Mouse (Mus musculus): Measurements from ENCODE around the gene Crebl2. TPM values are rescaled to one million over a fixed set of nuclear protein-coding genes. Genes with fewer than 3 reads are reported as not detected.

Gene Crebl2
- polyA plus RNA-seq, 1 experiment from 2014 or later: 1.5 TPM

- no peak overlapping the region for H3K27ac ChIP-seq (ENCODE audit: low read depth, low read length)
- no peak overlapping the region for H3K9ac ChIP-seq (ENCODE audit: low read depth, low read length)
- DNase-seq (ENCODE audit: low spot score): no peak
- no peaks in the 10 kb centered on the region; the same call in 1 of the 2 replicates for H3K4me1 ChIP-seq (replicated peaks; ENCODE audit: control insufficient read depth, insufficient read depth, low read length)
- 83% methylated on average over 16 of the region's 16 CpGs for WGBS
- no peaks in the 10 kb centered on the region for H3K36me3 ChIP-seq (ENCODE audit: control insufficient read depth, insufficient read depth, low read length)
- H3K4me3 ChIP-seq (ENCODE audit: low read depth, low read length): no peak overlapping the region
- no peaks in the 10 kb centered on the region for H3K9me3 ChIP-seq (ENCODE audit: control insufficient read depth, low read length)
- no peak overlapping the region for H3K4me2 ChIP-seq
- no peak for ATAC-seq (replicated peaks; ENCODE audit: low FRiP score)
- no peaks in the 10 kb centered on the region for H3K27me3 ChIP-seq (replicated peaks; ENCODE audit: control insufficient read depth, insufficient read depth, low read length)
Observed at GRCm38 (mm10) chr6:134855926-134856325, 26.0 kb downstream of the Crebl2 start.

DNA sequence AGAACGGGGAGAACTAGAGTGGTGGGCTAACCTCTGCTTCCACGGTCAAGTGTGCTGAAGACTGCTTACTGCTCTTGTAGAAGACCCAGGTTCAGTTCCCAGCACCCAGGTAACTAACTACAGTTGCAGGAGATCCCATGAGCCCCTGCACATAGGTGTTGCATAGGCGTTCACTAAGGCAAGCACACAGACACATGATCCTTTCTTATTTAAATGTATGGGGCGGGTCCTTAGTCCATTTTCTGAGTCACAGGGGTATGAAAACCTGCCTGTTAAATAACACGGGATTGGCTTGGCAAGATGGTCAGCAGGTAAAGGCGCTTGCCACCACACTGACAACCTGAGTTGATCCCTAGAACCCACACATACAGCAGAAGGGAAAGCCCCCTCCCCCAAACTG, 29.1 kb downstream of the Crebl2 start:
- Histone ChIP-seq H3K9me3 (ENCODE audit: control insufficient read depth, low read length) (no peaks in the 10 kb centered on the region), H3K36me3 (ENCODE audit: control insufficient read depth, insufficient read depth, low read length) (no peaks in the 10 kb centered on the region), H3K4me1 (replicated peaks; ENCODE audit: control insufficient read depth, insufficient read depth, low read length) (no peaks in the 10 kb centered on the region; the same call in 1 of the 2 replicates), H3K27ac (ENCODE audit: low read depth, low read length) (no peak overlapping the region), H3K4me2 (no peak overlapping the region), H3K4me3 (ENCODE audit: low read depth, low read length) (no peak overlapping the region), H3K27me3 (replicated peaks; ENCODE audit: control insufficient read depth, insufficient read depth, low read length) (no peaks in the 10 kb centered on the region), H3K9ac (ENCODE audit: low read depth, low read length) (no peak overlapping the region)
- 87% methylated on average over 6 of the region's 6 CpGs for WGBS
- DNase-seq (ENCODE audit: low spot score): no peak
- ATAC-seq (replicated peaks; ENCODE audit: low FRiP score): no peak

- ATAC-seq (replicated peaks; ENCODE audit: low FRiP score): no peak
- no peak overlapping the region for H3K4me3 ChIP-seq (ENCODE audit: low read depth, low read length)
- H3K27ac ChIP-seq (ENCODE audit: low read depth, low read length): no peak overlapping the region
- no peak overlapping the region for H3K9ac ChIP-seq (ENCODE audit: low read depth, low read length)
- WGBS: 69% methylated on average over 4 of the region's 4 CpGs
- H3K4me2 ChIP-seq: no peak overlapping the region
- H3K36me3 ChIP-seq (ENCODE audit: control insufficient read depth, insufficient read depth, low read length): no peaks in the 10 kb centered on the region
- no peaks in the 10 kb centered on the region for H3K9me3 ChIP-seq (ENCODE audit: control insufficient read depth, low read length)
- DNase-seq (ENCODE audit: low spot score): no peak
- H3K4me1 ChIP-seq (replicated peaks; ENCODE audit: control insufficient read depth, insufficient read depth, low read length): no peaks in the 10 kb centered on the region; the same call in 1 of the 2 replicates
- no peaks in the 10 kb centered on the region for H3K27me3 ChIP-seq (replicated peaks; ENCODE audit: control insufficient read depth, insufficient read depth, low read length)
Observed at GRCm38 (mm10) chr6:134860275-134860674, 30.3 kb downstream of the Crebl2 start.

- no peak overlapping the region for H3K27ac ChIP-seq (ENCODE audit: low read depth, low read length)
- no peaks in the 10 kb centered on the region for H3K36me3 ChIP-seq (ENCODE audit: control insufficient read depth, insufficient read depth, low read length)
- H3K9me3 ChIP-seq (ENCODE audit: control insufficient read depth, low read length): no peaks in the 10 kb centered on the region
- H3K4me3 ChIP-seq (ENCODE audit: low read depth, low read length): no peak overlapping the region
- no peaks in the 10 kb centered on the region for H3K27me3 ChIP-seq (replicated peaks; ENCODE audit: control insufficient read depth, insufficient read depth, low read length)
- WGBS: 84% methylated on average over 12 of the region's 12 CpGs
- no peaks in the 10 kb centered on the region; the same call in none of the 2 replicates for H3K4me1 ChIP-seq (replicated peaks; ENCODE audit: control insufficient read depth, insufficient read depth, low read length)
- H3K9ac ChIP-seq (ENCODE audit: low read depth, low read length): no peak overlapping the region
- H3K4me2 ChIP-seq: no peak overlapping the region
- ATAC-seq (replicated peaks; ENCODE audit: low FRiP score) (no peak), DNase-seq (ENCODE audit: low spot score) (no peak)
Observed at GRCm38 (mm10) chr6:134861386-134861785, 31.4 kb downstream of the Crebl2 start.

- no peaks in the 10 kb centered on the region; the same call in none of the 2 replicates for H3K4me1 ChIP-seq (replicated peaks; ENCODE audit: control insufficient read depth, insufficient read depth, low read length)
- no peak overlapping the region for H3K4me3 ChIP-seq (ENCODE audit: low read depth, low read length)
- no peak for DNase-seq (ENCODE audit: low spot score)
- H3K27me3 ChIP-seq (replicated peaks; ENCODE audit: control insufficient read depth, insufficient read depth, low read length): no peaks in the 10 kb centered on the region
- H3K9me3 ChIP-seq (ENCODE audit: control insufficient read depth, low read length): no peaks in the 10 kb centered on the region
- no peak overlapping the region for H3K9ac ChIP-seq (ENCODE audit: low read depth, low read length)
- H3K36me3 ChIP-seq (ENCODE audit: control insufficient read depth, insufficient read depth, low read length): no peaks in the 10 kb centered on the region
- 59% methylated on average over 13 of the region's 13 CpGs for WGBS
- peak overlapping the region; percentile 33 for H3K4me2 ChIP-seq
- ATAC-seq (replicated peaks; ENCODE audit: low FRiP score): 0 out of 2 replicates have a peak, but pooled peaks have one; percentile 32
- no peak overlapping the region for H3K27ac ChIP-seq (ENCODE audit: low read depth, low read length)
Observed at GRCm38 (mm10) chr6:134862671-134863104, 32.7 kb downstream of the Crebl2 start.

DNA sequence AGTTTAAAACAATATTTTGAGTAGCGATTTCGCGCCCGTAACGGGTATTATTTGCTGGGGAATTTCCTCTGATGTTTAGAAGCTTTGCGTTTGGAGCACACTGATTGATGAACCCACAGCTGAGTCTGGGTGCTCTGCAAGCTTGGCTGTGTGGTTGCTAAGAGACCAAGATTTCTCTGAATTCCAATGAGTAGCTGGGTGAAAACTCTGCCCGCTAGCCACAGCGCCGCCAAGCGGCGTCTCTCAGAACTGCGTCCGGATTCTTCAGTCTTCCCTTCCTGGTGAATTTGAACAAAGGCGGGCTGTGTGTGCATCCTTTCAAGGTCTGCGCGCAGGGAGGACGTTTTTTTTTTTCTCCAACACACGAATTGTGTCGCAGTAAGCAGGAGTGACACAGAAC, 33.2 kb downstream of the Crebl2 start:
- H3K27me3 ChIP-seq (replicated peaks; ENCODE audit: control insufficient read depth, insufficient read depth, low read length): no peaks in the 10 kb centered on the region
- ATAC-seq (replicated peaks; ENCODE audit: low FRiP score): peak; percentile 41
- DNase-seq (ENCODE audit: low spot score): peak; percentile 87
- no peaks in the 10 kb centered on the region; the same call in none of the 2 replicates for H3K4me1 ChIP-seq (replicated peaks; ENCODE audit: control insufficient read depth, insufficient read depth, low read length)
- no peak overlapping the region for H3K27ac ChIP-seq (ENCODE audit: low read depth, low read length)
- H3K36me3 ChIP-seq (ENCODE audit: control insufficient read depth, insufficient read depth, low read length): no peaks in the 10 kb centered on the region
- no peak overlapping the region for H3K4me3 ChIP-seq (ENCODE audit: low read depth, low read length)
- H3K9ac ChIP-seq (ENCODE audit: low read depth, low read length): no peak overlapping the region
- H3K4me2 ChIP-seq: peak overlapping the region; percentile 33
- no peaks in the 10 kb centered on the region for H3K9me3 ChIP-seq (ENCODE audit: control insufficient read depth, low read length)
- 6% methylated on average over 19 of the region's 19 CpGs for WGBS

DNA sequence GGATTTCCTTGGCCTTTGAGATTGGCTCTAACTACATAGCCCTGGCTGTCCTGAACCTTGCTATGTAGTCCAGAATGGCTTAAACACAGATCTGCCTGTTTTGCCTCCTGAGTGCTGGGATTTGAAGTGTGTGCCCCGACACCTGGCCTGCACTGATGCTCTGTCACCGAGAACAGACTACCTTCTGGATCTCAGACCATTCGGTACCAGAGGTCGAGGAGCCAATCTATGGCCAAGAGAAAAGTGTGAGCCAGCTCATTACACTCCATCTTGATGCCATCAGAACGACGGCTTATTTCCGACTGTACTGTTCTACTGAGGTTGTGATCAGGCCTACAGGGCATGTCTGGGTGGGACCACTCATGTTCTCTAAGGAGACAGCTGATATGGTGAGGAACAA, 36.2 kb downstream of the Crebl2 start:
- WGBS: 83% methylated on average over 7 of the region's 7 CpGs
- Histone ChIP-seq H3K36me3 (ENCODE audit: control insufficient read depth, insufficient read depth, low read length) (no peaks in the 10 kb centered on the region; the same call in 1 of the 2 replicates), H3K9me3 (ENCODE audit: control insufficient read depth, low read length) (no peaks in the 10 kb centered on the region), H3K27me3 (replicated peaks; ENCODE audit: control insufficient read depth, insufficient read depth, low read length) (no peaks in the 10 kb centered on the region), H3K4me1 (replicated peaks; ENCODE audit: control insufficient read depth, insufficient read depth, low read length) (peaks cover 6% of the 10 kb centered on the region), H3K4me3 (ENCODE audit: low read depth, low read length) (no peak overlapping the region), H3K4me2 (no peak overlapping the region), H3K27ac (ENCODE audit: low read depth, low read length) (no peak overlapping the region), H3K9ac (ENCODE audit: low read depth, low read length) (no peak overlapping the region)
- DNase-seq (ENCODE audit: low spot score): no peak
- ATAC-seq (replicated peaks; ENCODE audit: low FRiP score): no peak

- H3K4me1 ChIP-seq (replicated peaks; ENCODE audit: control insufficient read depth, insufficient read depth, low read length): peaks cover 6% of the 10 kb centered on the region
- no peaks in the 10 kb centered on the region for H3K27me3 ChIP-seq (replicated peaks; ENCODE audit: control insufficient read depth, insufficient read depth, low read length)
- no peak overlapping the region for H3K4me2 ChIP-seq
- WGBS: 85% methylated on average over 3 of the region's 3 CpGs
- ATAC-seq (replicated peaks; ENCODE audit: low FRiP score) (no peak), DNase-seq (ENCODE audit: low spot score) (no peak)
- H3K27ac ChIP-seq (ENCODE audit: low read depth, low read length): no peak overlapping the region
- H3K4me3 ChIP-seq (ENCODE audit: low read depth, low read length): no peak overlapping the region
- H3K9ac ChIP-seq (ENCODE audit: low read depth, low read length): no peak overlapping the region
- no peaks in the 10 kb centered on the region for H3K9me3 ChIP-seq (ENCODE audit: control insufficient read depth, low read length)
- no peaks in the 10 kb centered on the region; the same call in 1 of the 2 replicates for H3K36me3 ChIP-seq (ENCODE audit: control insufficient read depth, insufficient read depth, low read length)
Observed at GRCm38 (mm10) chr6:134867325-134867724, 37.4 kb downstream of the Crebl2 start.

- Histone ChIP-seq H3K27ac (ENCODE audit: low read depth, low read length) (peak overlapping the region; percentile 22; the same call in 1 of the 2 replicates), H3K4me3 (ENCODE audit: low read depth, low read length) (no peak overlapping the region), H3K4me2 (no peak overlapping the region; the same call in 1 of the 2 replicates)
Observed at GRCm38 (mm10) chr6:134870209-134870742, 40.3 kb downstream of the Crebl2 start.

More at GRCm38 (mm10) chr6:134870209-134870742, 40.3 kb downstream of the Crebl2 start:
- 73% methylated on average over 12 of the region's 12 CpGs for WGBS
- Histone ChIP-seq H3K4me1 (replicated peaks; ENCODE audit: control insufficient read depth, insufficient read depth, low read length) (peaks cover 6% of the 10 kb centered on the region), H3K27me3 (replicated peaks; ENCODE audit: control insufficient read depth, insufficient read depth, low read length) (no peaks in the 10 kb centered on the region), H3K9me3 (ENCODE audit: control insufficient read depth, low read length) (no peaks in the 10 kb centered on the region), H3K36me3 (ENCODE audit: control insufficient read depth, insufficient read depth, low read length) (no peaks in the 10 kb centered on the region; the same call in 1 of the 2 replicates), H3K9ac (ENCODE audit: low read depth, low read length) (peak overlapping the region; percentile 23; the same call in 1 of the 2 replicates)
- ATAC-seq (replicated peaks; ENCODE audit: low FRiP score): peak; percentile 72
- no peak for DNase-seq (ENCODE audit: low spot score)
